Mouse (Mus musculus) spleen, postnatal 10 days (tissue): Measurements from ENCODE around the gene Gpr55.

Source experiments
- DNase-seq, 2 experiments: peaks; one replicate each; pipeline ENCODE4 v3.0.0; 2021 to 2022; ENCODE audit warnings: low spot score in 2 of 2

The Gpr55 gene

DNA sequence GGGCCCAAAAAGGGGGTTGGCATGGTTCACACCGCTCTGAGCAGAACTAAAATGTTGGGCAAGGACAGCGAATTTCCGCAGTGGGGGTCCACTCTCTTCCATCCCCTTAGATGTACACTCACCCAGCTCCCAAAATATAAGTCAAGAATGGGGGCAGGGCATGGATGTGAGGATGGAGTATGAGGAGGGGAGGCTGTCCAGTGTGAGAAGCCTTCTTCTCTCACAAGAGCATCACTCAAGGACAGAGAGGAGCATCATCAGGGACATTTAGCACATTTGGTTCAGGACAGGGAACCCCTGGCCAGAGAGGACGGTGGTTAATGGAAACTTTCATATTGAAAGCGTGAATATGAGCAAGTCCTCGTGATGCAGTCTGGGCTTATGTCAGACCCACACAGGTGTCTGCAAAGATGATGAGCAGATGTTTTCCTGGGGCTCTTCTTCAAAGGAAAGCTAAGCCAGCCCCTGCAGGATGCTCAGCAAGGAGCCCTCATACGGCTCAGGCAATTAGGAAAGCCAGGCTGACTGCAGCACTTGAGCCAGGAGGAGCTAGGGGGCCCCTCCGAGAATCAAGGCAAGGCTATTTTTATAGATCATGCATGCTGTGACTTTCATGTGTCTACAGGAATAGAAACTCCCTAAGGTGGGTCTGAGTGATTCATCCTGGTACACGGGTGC, 2.7 kb downstream of the Gpr55 start:
- no peak for DNase-seq

DNA sequence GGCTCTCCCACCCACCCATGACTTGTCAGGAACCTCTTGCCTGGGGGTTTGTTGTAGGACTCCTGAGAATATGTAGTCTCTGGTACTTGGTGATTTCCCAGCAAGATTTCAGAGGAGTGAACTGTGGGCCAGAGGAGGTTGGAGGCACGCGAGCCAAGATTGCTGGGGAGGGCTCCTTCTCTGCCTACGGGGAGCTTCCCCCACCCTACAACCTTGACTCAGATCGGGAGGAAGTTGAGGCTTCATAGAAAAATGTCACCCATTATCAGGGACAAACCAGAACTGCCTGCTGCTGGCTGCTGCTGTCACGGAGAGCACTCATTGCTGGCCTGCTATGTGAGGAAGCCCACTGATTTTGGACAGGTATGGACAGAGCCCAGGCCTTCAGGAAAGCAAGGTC, 3.5 kb downstream of the Gpr55 start:
- DNase-seq, result no peak

DNA sequence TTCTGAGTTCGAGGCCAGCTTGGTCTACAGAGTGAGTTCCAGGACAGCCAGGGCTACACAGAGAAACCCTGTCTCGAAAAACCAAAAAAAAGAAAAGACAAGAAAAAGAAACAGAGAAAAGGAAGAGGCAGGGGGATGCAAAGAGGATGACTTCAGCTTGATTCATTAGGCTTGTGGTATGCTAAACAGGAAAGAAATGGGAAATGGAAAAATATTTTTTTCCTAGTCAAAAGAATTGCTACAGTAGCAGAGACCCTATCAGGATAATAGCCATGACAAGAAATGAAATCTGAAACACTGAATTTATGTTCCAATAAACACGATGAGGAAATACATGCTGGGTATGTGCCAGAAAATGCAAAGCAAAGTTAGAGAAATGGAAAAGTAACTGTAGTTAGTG, 5.7 kb downstream of the Gpr55 start:
- no peak for DNase-seq

GRCm38 (mm10) chr1:85949085-85949684, 11.6 kb downstream of the Gpr55 start:
- no peak for DNase-seq

- no peak for DNase-seq
Measured at GRCm38 (mm10) chr1:85942318-85942717, 18.5 kb downstream of the Gpr55 start.

- DNase-seq, result no peak
Measured at GRCm38 (mm10) chr1:85937323-85937722, 23.5 kb downstream of the Gpr55 start.

DNA sequence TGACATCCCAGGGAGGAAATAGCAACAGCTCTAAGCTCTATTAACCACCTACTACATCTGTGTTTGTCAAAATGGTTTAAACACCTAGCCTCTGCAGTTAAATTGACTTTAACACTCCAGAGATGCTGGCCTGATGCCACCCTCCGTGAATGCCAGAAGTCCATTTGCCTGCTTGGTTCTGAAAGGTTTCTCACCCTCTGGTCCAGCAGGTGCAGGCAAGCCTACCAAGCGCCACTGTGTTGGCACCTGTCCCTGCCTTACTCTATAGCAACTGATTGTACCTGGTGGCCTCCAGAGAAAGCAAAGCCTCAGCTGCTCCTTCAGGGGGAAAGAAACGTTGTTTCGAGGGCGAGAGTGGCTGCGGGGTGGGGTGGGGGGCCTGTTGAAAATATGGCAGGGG, 24.5 kb downstream of the Gpr55 start:
- DNase-seq, result no peak

DNA sequence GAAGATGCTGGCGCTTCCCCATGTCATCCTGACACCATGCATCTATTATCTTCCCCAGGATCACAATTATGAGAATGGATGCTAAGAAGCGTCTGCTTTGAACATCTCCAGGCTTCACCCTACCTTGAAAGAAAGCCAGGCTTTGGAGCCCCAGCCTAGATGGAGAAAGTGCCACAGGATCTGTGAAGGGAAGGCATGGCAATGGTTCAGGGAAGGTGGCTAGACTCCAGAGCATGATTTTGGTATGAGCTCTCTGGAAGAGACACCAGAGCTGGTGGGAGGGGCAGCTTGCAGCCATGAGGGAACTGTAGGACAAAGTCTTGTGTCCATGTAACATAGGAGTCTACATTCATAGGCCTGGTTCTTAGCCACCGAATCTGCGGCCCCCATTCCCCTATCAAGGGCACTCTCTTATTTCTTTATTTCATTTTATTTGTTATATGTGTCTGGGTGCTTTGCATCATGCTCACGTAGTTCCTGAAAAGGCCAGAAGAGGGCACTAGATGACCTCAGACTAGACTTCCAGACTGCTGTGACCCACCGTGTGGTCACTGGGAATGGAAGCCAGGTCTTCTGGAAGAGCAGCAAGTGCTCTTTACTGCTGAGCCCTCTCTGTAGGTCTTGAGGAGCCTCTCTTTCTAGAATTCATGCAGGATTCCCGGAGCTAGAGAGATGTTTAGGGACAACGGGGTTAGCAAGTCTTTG, 25.5 kb downstream of the Gpr55 start:
- DNase-seq, result peak; percentile 29 to 68

DNA sequence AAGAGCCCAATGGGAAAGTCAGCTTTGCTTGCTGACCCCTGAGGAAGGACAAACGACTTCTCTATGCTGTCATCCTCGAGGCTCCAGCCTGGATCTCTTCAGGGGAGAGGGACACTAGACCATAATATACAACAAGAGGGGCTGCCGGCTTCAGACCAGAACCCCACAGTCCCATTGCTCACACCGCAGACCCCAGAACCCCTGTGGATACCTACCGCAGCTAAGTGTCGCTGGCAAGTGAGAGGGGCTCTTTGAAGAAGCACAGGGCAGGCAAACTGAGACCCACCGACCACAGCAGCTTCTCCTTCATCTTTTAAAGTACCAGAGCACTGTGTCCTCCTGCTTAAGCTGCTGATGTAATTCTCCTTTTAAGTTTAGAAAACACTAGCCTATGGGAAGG, 26.2 kb downstream of the Gpr55 start:
- no peak for DNase-seq

GRCm38 (mm10) chr1:85933631-85934465, 27.0 kb downstream of the Gpr55 start:
- DNase-seq, result no peak

- DNase-seq, result no peak
Measured at GRCm38 (mm10) chr1:85933226-85933625, 27.6 kb downstream of the Gpr55 start.

GRCm38 (mm10) chr1:85931170-85931569, 29.6 kb downstream of the Gpr55 start:
- no peak for DNase-seq

GRCm38 (mm10) chr1:85929406-85929805, 31.4 kb downstream of the Gpr55 start:
- DNase-seq, result no peak

GRCm38 (mm10) chr1:85928688-85929065, 32.1 kb downstream of the Gpr55 start:
- no peak for DNase-seq

GRCm38 (mm10) chr1:85928057-85928687, 32.6 kb downstream of the Gpr55 start, which contains the start of gene 4933407L21Rik:
Gene 4933407L21Rik (plus strand): TSS chr1:85928483.
- no peak for DNase-seq

GRCm38 (mm10) chr1:85925183-85925582, 35.6 kb downstream of the Gpr55 start:
- no peak for DNase-seq

DNA sequence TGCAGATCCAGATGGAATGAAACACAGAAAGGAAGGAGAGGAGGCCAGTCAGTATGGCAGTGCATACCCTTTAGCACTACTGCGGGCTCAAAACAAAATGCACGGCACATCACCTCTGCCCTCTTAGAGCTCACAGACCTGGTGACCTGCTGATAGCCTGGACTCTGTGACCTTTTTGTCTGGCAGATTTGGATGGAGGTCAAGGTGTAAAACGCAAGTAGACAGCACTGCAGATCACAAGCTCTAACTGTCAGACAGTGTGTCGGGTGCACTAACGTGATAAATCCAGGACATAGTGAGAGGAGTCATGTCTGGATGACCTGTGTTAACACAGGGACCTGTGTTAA, 38.0 kb downstream of the Gpr55 start:
- DNase-seq, result no peak

- DNase-seq, result no peak
Measured at GRCm38 (mm10) chr1:85922127-85922864, 38.5 kb downstream of the Gpr55 start.

DNA sequence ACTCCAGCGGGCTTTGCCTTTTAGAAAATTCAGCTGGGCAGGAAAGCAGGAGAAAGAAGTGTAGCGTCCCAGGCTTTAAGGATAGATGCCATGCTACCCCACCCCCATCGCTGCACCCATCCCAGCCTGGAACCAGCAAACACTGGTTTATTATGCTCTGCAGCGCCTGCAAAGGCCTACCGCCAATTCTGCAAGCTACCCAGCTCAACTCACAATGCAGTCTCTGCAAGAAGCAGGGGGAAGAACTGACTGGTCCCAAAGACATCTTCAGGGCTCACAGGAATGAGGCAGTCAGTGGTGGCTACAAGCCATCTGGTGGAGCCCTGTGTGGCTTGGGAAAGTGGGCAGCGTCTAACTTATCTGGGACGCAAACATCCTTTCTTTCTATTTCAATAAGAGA, 39.1 kb downstream of the Gpr55 start:
- DNase-seq, result no peak

GRCm38 (mm10) chr1:85919621-85920020, 41.2 kb downstream of the Gpr55 start:
- DNase-seq, result no peak

DNA sequence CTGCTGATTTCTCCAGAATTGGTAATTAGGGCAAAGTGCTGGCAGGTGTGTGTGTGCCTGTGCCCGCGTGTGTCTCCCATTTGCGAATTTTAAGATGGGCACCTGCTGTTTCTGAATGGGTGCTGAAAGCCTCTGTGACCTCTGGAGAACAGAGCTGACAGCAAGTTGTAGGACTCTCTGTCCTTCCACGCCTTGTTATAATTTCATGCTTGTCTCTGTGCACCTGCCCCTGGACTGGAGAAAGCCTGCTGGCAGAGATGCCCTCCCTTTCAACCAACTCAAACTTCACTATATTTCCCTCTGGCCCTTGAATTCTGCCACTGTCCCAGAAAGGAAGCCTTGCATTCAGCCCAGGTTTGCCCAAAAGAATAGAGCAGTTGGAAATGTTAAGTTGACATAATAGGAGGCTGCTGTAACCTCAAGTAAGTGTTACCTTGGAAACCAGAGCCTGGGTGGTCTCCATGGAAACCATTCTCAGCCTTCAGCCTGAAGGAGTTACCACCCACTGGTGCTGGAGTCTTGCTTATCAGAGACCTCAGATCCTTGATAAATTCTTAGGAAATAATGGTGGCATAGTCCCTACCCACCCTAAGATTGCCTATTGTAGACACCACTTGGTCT, 43.9 kb downstream of the Gpr55 start:
- DNase-seq, result no peak
